Mouse (Mus musculus): Measurements from ENCODE around the gene Gpr179. TPM values are rescaled to one million over a fixed set of nuclear protein-coding genes. Genes with fewer than 3 reads are reported as not detected.
A peak's percentile ranks its signal among the peaks of the same experiment; 100 is the strongest.
"Not testable (repeated sequence)": the region's sequence is repeated elsewhere in the genome, so short reads cannot be mapped to it uniquely, and the experiment has no call there.

Gene Gpr179
- total RNA-seq, 4 experiments from 2014 or later = 0.96 to 6.4 (median 4.0) TPM

DNA sequence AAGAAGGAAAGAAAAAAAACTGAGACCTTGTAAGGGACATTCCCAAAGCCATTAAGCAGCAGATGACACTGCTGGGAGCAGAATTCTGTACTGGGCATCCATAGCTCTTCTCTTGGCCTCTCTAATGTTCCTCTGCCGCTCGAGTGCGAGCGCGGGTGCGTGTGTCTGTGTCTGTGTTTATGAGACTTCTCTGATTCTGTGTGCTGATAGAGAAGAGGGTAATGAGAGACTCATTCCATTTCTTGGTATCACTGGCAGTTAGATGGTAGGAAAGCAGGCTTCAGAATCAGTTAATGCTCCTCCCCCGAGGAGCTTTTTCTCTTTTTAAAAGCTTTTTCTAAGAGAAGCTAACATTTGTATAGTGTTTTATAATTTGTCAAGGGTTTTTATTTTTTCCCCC, 3.4 kb upstream of the Gpr179 start:
- no peak for DNase-seq

DNA sequence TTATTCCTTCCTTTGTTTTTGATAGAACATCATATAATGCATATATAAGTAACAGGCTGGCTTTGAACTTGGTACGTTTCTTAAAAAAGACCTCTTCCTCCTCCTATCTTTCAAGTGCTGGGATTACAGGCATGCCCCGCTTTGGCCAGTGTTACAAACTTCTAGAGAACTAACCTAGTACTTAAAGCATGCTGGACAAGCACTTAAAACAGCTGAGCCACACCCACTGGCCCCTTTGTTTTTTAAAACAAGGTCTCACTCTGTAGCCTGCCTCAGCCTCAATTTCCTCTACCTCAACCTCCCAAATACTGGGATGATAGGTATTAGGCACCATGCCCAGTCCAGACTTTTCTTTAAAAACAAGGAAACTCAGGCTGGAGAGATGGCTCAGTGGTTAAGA, 2.8 kb upstream of the Gpr179 start:
- DNase-seq = no peak

DNA sequence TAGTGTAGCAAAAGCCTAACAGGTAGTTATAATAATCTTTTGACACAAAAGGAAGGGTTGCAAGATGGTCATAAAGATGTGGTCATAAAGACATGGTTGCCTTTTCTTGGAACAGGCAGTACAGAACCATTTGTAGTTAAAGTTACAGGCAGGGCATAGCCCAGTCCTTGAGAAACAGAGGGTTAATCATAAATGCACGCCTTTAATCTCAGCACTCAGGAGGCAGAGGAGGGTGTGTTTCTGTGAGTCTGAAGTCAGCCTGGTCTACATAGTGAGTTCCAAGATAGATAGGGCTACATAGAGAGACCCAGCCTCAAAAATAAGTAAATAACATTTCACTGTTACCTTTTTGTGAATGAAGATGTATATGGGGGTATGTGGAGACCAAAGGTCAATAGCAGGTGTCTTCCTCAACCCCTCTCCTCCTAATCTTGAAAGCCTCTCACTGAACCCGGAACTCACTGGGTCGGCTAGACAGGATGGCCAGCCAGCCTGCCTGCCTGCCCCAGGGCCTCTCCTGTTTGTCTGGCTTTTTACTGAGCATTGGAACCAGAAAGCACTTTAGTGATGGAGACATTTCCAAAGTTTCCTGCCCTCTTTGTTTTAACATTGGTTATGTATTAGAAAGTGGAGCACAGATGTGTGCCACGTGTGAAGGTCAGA, 1.2 kb upstream of the Gpr179 start:
- DNase-seq = no peak

DNA sequence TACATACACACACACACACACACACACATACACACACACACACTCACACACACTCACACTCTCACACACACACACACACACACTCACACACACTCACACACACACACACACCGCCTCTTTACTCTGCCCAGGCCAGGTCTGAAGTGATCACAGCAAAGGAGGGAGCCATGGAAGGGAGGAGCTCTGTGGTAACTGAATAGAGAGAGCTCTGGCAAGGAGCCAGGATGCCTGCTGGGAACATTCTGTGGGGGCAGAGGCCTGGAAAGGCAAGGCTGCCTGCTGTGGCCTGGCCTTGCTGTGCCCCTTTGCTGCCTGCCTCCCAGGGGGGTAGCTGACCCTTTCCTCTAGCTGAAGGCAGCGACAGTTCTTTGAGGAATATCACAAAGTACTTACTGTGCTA, 1.8 kb downstream of the Gpr179 start:
- peak; percentile 57 for DNase-seq

DNA sequence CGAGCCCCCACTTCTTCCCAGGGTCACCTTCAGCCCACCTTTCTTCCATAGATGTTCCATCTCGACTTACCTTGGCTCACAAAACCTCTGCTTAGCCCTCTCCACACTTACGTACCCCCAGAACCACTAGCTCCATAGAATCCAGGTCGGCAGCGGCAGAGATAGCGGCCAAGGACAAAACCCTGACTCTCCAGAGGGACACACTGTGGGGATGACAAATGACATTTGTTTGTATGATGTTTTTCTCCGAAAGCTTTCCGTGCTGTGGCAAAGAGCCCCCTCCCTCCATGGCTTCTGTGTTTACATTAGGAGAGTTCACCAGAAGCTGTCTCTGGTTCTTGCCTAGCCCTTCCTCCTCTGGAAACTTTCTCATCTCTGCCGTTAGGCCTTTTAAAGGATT, 4.6 kb downstream of the Gpr179 start:
- no peak for DNase-seq

DNA sequence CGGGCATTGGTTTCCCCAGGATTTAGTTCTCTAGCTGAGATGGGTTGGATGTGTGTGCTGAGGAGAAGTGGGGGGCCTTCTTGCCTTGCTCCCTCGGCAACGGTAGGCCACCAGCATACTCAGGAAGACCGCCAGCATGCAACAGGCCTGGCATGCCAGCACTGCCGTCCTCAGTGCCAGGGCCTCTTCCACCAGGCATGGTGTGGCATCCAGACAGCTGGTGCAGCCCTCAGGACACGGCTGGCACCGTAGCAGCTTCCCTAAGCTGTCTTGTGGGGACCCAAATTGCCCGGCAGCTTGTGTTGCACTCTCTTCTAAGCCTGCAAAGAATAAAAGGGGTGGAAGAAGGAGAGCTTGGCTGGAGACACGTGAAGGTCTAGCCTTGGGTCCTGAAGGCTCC, 5.5 kb downstream of the Gpr179 start:
- no peak for DNase-seq

DNA sequence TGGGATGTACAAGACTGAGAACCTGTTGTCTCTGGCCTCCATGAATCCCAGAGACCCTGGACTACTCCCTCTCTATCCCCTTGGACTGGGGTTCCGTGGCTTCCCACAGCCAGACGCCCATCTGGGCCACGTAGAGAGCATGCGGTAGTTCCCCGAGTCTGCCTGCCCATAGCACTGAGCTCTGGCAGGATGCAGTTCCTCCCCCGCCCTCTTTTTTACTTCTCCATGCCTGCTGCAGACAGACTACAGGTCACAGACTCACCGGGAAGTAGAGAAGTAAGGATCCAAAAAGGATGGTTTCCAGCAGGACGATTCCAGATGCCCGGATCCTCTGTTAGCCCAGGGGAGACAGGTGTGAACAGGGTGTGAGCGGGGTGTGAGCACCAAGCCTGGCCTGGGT, 6.4 kb downstream of the Gpr179 start:
- no peak for DNase-seq

DNA sequence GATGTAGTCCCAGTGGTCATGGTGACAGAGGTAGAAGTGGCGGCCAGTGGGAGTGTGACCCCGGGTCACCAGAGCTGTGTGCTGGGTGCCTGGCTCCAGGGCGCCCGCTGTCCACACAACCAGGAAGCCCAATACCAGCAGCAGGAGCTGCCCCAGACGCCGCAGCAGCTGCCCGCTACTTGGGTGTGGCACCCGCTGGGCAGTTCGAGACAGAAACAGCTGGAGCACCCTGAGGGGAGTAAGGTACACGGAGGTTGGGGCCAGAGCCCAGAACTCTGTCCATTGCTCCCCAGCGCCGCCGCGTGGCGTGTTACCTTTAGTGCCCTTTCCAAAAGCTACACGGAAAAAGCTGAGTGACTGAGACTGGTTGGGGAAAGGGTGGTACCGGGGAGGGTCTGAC, 8.3 kb downstream of the Gpr179 start:
- no peak for DNase-seq

DNA sequence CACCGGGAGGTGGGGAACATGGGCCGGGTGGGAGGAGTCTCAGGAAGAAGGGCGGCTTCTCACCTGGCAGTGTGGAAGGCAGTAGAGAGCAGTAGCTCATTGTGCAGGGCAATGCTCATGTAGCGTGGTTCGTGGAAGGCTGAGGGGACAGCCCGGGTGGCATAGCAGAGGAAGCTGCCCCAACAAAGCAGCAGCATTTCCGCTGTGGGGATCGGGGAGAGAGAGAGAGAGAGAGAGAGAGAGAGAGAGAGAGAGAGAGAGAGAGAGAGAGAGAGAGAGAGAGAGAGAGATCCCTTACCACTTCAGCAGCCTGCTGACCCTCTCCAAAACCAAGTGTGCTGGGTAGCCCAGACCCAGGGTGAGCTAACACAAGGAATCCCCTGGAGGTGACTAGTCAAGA, 8.7 kb downstream of the Gpr179 start:
- DNase-seq = no peak

DNA sequence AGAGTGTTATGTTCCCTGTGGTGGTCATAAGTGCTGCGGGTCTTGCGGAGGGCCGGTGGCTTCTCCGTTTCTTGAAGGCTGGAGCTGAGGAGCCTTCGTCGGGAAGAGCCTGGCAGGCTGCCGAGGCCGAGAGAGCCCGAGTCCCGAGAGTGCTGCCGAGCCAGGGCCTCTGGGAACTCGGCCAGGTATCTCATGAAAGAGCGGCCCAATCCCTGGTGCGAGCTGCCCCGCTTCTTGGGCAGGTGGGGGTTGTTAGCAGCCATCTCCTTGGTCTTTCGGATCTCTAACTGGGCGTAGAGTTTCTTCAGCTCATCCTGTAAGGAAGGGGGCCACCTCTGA, 12.9 kb downstream of the Gpr179 start:
- peak; percentile 52 for DNase-seq

DNA sequence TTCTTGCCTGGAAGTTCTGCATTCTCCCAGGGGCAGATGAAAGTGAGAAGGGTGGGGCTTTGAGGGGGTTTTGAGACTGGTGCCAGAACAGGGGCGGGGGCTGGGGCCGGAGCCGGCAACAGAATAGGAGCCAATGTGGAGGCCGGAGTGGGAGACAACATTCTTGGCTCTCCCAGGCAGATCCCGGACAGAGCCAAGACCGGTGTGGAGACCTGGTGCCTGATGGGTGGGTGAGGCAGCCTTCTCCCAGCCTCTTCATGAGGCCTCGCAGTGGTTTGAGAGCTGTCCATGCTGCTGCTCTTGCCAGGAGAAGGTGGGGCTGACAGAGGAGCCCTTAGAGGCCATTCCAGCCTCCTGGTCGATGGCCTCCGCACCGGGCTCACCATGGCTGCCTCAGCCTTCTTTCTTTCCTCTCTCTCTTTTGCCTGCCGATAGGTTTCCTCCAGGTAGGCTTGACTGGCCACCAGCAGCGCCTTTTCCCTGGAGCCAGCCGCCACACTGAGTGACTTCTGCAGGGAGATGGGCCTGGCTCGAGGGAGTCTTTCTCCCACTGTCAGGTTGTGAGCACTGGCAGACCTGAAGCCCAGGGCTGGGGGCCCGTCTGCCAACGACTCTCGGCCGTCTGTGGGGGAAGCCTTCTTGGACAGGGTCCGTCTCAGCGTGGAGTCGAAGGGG, 13.4 kb downstream of the Gpr179 start:
- no peak for DNase-seq

DNA sequence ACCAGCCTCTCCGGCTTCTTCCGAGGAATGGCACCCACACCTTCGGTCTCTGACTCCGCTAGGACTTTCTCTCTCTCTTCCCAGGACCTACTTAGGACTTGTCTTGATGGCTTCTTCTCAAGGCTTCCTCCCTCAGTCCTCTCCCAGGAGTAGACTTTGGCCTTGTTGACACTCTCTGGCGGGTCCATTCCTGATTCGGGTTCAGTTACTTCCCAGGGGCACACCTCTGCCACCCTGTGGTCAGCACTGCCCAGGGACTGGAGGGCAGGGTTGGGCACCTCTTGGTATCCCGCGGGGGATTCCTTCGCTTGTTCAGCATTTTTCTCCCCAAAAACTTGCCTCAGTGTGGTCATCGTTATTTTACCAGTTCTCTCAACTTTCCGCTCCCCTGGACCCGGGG, 14.5 kb downstream of the Gpr179 start:
- DNase-seq = no peak

DNA sequence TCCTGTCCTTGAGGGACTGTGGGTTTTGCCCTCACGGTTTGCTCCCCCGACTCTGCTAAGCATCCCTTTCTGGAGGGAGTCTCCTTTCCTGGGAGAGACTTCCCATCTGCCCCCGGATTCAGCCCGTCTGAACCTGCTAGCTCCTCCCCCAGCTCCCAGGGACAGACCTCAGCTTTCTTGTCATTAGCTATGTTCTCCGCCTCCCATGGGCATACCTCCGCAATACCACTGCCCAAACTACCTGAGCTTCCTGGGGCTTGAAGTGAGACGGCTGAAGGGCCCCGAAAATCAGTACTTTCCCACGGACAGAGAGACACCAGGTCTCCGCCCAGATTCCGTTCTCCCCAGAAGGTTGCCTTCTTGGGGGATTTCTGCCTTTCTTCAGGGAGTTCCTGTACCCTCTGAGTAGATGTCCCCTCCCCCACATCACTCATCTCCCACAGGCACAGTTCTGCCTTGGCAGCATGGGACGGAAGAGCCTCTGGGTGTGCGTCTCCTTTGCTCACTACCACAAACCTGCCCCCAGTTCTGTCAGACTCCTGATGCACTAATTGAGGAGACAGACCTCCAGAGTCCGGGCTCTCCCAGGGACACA, 15.0 kb downstream of the Gpr179 start:
- DNase-seq = no peak

DNA sequence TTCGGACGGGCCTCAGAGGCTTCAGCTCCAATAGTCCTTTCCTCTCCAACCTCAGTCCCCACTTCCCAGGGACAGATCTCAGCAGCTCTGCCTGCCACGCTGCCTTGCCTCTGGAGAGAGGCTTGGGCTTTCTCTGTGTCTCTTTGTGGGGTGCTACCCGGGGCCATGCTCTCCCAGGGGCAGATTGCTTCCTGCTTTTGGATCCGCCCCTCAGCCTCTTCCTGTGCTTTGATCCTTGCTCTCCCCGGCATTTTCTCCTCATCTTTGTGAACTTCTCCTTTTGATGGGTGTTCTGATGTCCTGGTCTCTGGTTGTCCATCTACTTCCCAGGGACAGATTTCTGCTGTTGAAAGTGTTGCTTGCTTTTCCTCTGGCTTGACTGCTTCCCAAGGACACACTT, 15.6 kb downstream of the Gpr179 start:
- no peak for DNase-seq

DNA sequence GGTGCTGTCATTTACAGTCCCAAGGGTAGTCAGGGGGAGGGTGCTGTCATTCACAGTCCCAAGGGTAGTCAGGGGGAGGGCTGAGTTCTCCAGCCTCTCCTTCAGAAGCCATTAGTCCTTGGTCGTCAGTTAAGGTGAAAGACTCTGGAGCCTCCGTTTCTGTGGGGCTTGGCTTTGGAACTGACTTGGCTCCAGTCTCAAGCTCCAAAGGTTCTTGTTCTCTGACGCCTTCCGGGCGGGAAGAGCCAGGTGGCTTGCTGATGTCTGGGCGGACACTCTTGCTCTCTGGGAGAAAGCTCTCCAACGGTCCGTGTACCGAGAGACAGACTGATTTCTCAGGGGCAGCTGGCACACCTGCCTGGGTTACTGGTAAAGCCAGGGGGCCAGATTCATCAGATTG, 17.5 kb downstream of the Gpr179 start:
- DNase-seq = no peak

DNA sequence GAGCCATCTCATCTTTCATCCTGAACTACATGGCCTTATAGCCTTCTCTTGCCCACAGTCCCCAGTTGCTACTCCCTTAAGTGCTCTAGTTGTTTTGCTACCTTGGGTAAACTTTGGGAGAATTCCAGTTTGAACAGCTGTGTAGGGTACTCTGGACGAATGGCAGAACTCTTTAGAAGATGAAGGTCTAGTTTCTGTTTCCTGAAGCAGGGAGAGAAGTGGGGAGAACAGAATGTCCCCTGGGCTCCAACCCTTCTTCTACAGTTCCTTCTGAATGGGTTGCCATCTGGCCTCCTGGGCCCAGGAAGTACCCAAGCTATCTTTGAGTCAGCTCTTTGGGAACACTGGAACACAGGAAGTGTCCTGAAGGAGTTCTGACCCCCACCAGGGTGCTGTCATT, 18.0 kb downstream of the Gpr179 start:
- no peak for DNase-seq

DNA sequence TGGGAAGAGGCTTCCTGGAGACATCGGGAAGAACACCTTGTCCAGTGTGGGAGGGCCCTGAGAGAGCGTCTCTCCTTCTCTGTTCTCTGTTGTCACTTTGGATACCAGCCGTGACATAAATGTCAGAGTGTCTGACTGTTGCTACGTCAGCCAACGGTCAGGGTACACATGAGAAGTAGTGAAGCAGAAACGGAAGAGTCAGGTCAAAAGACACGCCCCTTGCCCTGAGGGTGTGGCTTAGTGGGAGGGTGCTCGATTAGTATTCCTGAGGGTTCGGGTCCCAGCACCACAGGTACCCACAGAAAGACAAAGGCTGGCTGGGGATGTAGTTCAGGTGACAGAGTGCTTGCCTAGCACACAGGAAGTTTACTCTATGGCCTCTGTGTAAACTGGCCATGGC, 18.8 kb downstream of the Gpr179 start:
- DNase-seq = no peak

DNA sequence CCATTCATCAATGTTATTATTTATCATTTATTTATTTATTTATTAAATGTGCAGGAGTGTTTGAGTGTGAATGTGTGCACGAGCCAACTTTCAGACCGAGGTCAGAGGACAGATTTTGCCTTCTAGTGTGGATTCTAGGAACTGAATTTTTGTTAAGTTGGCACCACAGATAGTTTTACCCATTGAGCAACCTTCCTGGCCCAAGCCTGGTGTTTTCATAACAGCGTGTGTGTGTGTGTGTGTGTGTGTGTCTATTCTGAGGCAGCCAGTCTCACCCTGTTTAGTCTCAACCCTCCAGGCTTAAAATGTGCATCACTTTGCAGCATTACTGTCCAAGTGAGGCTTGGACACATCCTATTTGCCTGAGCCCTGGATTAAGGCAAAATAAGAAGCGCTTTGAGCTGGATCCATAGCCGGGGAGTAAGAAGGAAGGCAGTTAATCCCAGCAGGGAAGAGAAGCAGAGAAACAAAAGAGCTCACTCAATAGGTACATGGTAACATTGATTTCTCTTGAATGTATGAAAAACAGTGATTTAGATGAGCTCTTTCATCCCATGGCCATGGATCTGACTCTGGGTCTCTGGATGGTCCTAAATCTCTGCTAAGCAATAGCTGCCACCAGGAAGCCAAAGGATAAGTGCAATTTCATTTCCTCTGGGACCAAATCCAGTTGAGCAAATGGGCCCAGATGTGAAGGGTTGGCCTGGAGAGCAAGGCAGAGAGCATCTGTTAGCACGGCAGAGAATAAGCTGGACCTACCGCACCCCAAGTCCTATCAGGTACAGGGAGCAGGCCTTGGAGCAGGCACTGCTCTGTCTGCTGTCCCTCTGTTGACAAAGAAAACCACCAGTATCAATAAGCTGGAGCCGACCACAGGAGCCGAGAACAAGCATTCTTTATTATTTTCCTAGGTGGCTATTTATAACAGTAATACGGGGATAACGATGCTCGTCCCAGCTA, 20.4 kb downstream of the Gpr179 start:
- no peak for DNase-seq

DNA sequence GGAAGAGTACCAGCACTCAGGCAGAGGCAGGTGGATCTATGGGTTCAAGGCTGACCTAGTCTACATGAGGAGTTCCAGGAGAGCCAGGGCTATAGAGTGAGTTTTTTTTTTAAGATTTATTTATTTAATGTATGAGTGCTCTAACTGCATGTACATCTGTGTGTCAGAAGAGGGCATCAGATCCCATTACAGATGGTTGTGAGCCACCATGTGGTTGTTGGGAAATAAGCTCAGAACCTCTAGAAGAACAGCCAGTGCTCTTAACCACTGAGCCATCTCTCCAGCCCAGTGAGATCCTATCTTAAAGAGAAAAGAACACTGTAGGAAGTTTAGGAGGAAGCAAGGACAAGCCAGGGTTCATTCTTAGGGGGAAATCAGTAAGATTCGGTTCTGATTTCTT, 21.6 kb downstream of the Gpr179 start:
- DNase-seq = no peak

DNA sequence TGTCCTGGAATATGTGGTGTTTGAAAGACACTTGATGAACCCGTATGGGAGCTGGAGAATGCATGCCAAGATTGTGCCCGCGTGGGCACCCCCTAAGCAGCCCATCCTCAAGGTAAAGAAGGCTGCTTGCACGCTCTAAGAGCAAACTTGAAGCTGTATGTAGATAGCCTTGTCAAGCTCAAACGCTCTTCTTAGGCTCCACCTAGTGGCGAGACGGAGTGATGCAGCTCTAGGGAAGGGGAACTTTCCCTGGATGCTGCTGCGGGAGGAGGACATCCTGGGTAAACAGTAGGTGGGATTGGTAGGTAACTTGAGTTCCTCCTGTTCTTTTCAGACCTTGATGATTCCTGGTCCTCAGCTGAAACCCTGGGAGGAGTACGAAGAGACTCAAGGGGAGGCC, 23.7 kb downstream of the Gpr179 start:
- DNase-seq = no peak

DNA sequence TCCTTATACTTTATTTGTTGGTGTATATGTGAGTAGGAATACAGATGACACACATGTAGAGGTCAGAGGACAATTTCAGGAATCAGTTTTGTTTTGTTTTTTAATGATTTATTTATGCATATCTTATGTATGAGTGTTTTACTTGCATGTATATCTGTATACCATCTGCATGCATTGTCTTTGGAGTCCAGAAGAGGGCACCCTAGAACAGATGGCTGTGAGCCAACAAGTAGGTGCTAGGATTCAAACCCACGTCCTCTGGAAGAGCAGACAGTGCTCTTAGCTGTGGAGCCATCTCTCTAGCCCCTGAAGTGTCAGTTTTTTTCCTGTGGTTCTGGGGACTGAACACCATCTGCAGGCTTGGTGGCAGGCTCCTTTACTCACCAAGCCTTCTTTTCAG, 26.7 kb downstream of the Gpr179 start:
- DNase-seq = no peak

DNA sequence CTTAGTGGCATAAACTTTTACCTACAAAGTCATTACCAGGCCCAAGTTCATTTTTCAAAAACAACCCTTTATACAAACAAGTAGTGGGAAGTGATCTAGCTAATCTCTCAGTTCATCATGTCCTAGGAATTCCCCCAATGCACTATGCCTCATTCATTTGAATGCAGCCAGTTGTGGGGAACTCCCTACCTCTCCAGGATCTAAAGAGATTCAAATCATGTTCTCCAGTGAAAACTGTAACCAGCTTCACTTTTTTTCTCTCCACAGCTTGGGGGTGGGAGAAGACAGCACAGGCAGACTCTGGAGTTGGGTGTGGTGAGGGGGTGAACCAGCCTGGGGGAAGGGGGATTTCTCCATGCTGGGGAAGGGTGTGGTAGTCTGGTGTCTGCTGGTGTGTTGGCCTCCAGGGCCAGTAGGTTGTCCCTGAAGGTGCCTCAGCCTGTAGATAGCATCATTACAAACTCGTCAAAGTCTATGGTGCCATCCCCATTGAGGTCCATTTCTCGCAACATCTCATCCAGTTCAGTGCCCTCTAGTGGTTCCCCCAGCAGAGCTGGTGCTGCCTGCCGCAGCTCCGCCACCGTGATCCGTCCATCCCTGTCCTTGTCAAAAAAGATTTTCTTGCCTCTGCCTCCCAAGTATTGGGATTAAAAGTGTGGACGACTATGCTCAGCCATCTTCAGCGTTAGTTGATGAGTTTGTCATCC, 29.8 kb downstream of the Gpr179 start:
- DNase-seq = not testable (repeated sequence)

DNA sequence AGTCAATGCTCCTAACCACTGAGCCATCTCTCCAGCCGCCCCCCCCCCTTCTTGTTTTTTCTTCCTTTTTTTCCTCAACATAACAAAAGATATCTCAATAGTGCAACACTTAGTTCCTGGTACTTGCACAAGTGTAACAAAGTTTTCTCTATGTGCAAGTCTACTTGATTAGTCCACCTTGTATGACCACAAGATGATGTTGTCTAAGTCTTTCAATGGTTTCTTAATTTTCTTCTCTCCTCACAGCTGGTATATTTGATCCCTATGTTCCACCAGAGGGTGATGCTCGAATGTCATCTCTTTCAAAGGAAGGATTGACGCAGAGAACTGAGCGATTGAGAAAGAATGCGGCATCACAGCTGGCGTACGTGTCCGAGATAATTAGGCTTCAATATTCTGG, 30.7 kb downstream of the Gpr179 start:
- no peak for DNase-seq
